Mouse (Mus musculus): ENCODE measurements around the gene Stn1.

Stn1 gene

DNA sequence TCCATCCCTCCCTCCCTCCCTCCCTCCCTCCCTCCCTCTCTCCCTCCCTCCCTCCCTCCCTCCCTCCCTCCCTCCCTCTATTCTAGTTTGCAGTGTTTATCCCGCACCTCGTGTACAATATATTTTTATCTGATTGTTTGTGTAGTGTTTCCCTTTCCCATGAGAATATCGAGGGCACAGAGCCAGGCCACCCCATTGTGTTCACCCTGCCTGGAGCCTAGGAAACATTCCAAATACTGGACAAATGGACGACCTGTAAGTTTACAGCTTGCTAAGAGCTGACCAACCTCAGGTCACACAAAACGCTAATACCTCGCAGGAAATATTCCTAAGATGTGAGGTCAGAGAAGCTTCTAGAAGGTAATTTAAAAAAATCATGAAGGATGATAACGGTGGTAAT, 85.1 kb downstream of the Stn1 start:
- no peak for DNase-seq (ENCODE audit: extremely low spot score)

GRCm38 (mm10) chr19:47451476-47452113, 85.7 kb downstream of the Stn1 start:
- no peak for DNase-seq (ENCODE audit: extremely low spot score)
